Comparison of ENCODE assay signal across 8 mouse cellular contexts in genomic region chr2:121621262-121622163, GRCm38 (mm10).
DNase-seq lines count a peak whose midpoint lies in the region; ATAC-seq and TF ChIP-seq lines count a peak whose summit lies in the region.
"Had no signal": no experiment of that assay in that cellular context is flagged by ENCODE, and none has a peak within 500 bp of the region (broad histone marks: within the 10 kb centered on the region; RNA-seq: fewer than 3 reads in every experiment).

No protein-coding gene starts in this region.

- H3K9ac ChIP-seq in ES-E14 (ENCODE audit: insufficient read depth, low read depth, low read length, poor library complexity, severe bottlenecking), result no peak overlapping the region
- H3K9ac ChIP-seq in forebrain, embryonic 12.5 days, result no peak overlapping the region
- H3K9ac ChIP-seq in limb, embryonic 14.5 days (ENCODE audit: low read depth, low read length, severe bottlenecking), result no peak overlapping the region
- H3K9ac ChIP-seq: limb, embryonic 12.5 days had no signal

- H3K9me3 ChIP-seq in ES-E14 (ENCODE audit: control insufficient read depth, insufficient read depth, low read depth, low read length), result no peaks in the 10 kb centered on the region
- H3K9me3 ChIP-seq in forebrain, embryonic 12.5 days, result no peaks in the 10 kb centered on the region
- no peaks in the 10 kb centered on the region for H3K9me3 ChIP-seq in limb, embryonic 14.5 days (ENCODE audit: control insufficient read depth, low read length)
- H3K9me3 ChIP-seq: limb, embryonic 12.5 days had no signal

- WGBS in forebrain, embryonic 12.5 days, result 30% methylated on average over 13 of the region's 13 CpGs
- WGBS in limb, embryonic 14.5 days, result 60% methylated on average over 13 of the region's 13 CpGs

- intact Hi-C loops in gastrocnemius, postnatal 14 days (cut with DNase I; ENCODE audit: low total_unique reads), result no loop called here

- H3K4me1 ChIP-seq in ES-E14 (ENCODE audit: control insufficient read depth in 2 of 2, insufficient read depth in 2 of 2, low read length in 2 of 2, poor library complexity in 1 of 2), result peaks cover 2 to 6% of the 10 kb centered on the region in 2 experiments; a peak in 2 of 4 replicates
- peaks cover 18% of the 10 kb centered on the region for H3K4me1 ChIP-seq in forebrain, embryonic 12.5 days
- H3K4me1 ChIP-seq in limb, embryonic 14.5 days (ENCODE audit: control insufficient read depth, insufficient read depth, low read length), result 0 out of 2 replicates have a peak, but pooled peaks cover 2% of the 10 kb centered on the region
- H3K4me1 ChIP-seq: limb, embryonic 12.5 days had no signal

- in situ Hi-C loops in ES-E14 (cut with MboI; ENCODE audit: low sequenced_read_pairs in 2 of 2, unreplicated experiment in 2 of 2), result no loop called here

- H3K4me3 ChIP-seq in ES-E14 (ENCODE audit: insufficient read depth in 1 of 2, low read depth in 1 of 2, low read length in 2 of 2, poor library complexity in 1 of 2, severe bottlenecking in 1 of 2), result no peak overlapping the region
- no peak overlapping the region for H3K4me3 ChIP-seq in forebrain, embryonic 12.5 days (replicated peaks)
- H3K4me3 ChIP-seq in limb, embryonic 14.5 days (replicated peaks; ENCODE audit: low read length), result no peak overlapping the region
- H3K4me3 ChIP-seq: limb, embryonic 12.5 days had no signal

- DNase-seq in ES-E14 (ENCODE audit: low read depth, low spot score), result peak; percentile 19
- peak; percentile 89 for DNase-seq in brain, adult 2 months (ENCODE audit: low read depth, low spot score)
- DNase-seq in limb, embryonic 14.5 days (ENCODE audit: low spot score), result peak; percentile 18
- DNase-seq in gastrocnemius, postnatal 14 days, result no peak
- DNase-seq in gastrocnemius, postnatal 25 days, result no peak
- DNase-seq in testis, postnatal 14 days (ENCODE audit: low spot score), result no peak

- no peak overlapping the region for H3K4me2 ChIP-seq in forebrain, embryonic 12.5 days
- H3K4me2 ChIP-seq in limb, embryonic 14.5 days (replicated peaks; ENCODE audit: low read depth, low read length, severe bottlenecking), result no peak overlapping the region
- H3K4me2 ChIP-seq: limb, embryonic 12.5 days had no signal

- no peaks in the 10 kb centered on the region for H3K36me3 ChIP-seq in ES-E14 (ENCODE audit: control insufficient read depth, insufficient read depth, low read length, poor library complexity, severe bottlenecking)
- no peaks in the 10 kb centered on the region for H3K36me3 ChIP-seq in forebrain, embryonic 12.5 days (replicated peaks)
- no peaks in the 10 kb centered on the region for H3K36me3 ChIP-seq in limb, embryonic 14.5 days (ENCODE audit: control insufficient read depth, insufficient read depth, low read length)
- H3K36me3 ChIP-seq: limb, embryonic 12.5 days had no signal

- peak; percentile 68 for ATAC-seq in forebrain, embryonic 12.5 days (ENCODE audit: low FRiP score)
- no peak for ATAC-seq in limb, embryonic 14.5 days (ENCODE audit: low FRiP score, low read depth)

- no peak overlapping the region for H3K27ac ChIP-seq in ES-E14 (ENCODE audit: insufficient read depth, low read depth, low read length, poor library complexity, severe bottlenecking)
- H3K27ac ChIP-seq in forebrain, embryonic 12.5 days, result peak overlapping the region; percentile 63
- H3K27ac ChIP-seq in limb, embryonic 14.5 days (replicated peaks; ENCODE audit: low read depth, low read length), result no peak overlapping the region
- H3K27ac ChIP-seq: limb, embryonic 12.5 days had no signal

- H3K27me3 ChIP-seq in forebrain, embryonic 12.5 days, result no peaks in the 10 kb centered on the region
- no peaks in the 10 kb centered on the region for H3K27me3 ChIP-seq in limb, embryonic 14.5 days (ENCODE audit: control insufficient read depth, insufficient read depth, low read length)
- H3K27me3 ChIP-seq: limb, embryonic 12.5 days had no signal

- TF ChIP-seq POLR2A in limb, embryonic 14.5 days (IDR thresholded peaks at IDR 0.05; ENCODE audit: borderline replicate concordance, extremely low read depth, insufficient read depth, insufficient read length), result no peak

TF ChIP-seq in ES-E14, 5 proteins besides CTCF, POLR2A, EP300 and RAD21:
- TF ChIP-seq ZNF384 (IDR thresholded peaks at IDR 0.05; ENCODE audit: low read depth, low read length), result no peak
- TF ChIP-seq MAFK (IDR thresholded peaks at IDR 0.05; ENCODE audit: insufficient read depth, low read depth, low read length), result peak; percentile 6; the same call in 1 of the 2 replicates
TF ChIP-seq in ES-E14: peak in this region for 1.

Comparison
In these comparisons a context has a peak if more than half of its experiments do, and no peak if none do; other contexts are left out.
1. DNase-seq: peak in ES-E14 (single experiment), brain, adult 2 months (single experiment) and limb, embryonic 14.5 days (single experiment); none in gastrocnemius, postnatal 14 days (single experiment), gastrocnemius, postnatal 25 days (single experiment) and testis, postnatal 14 days (single experiment).